Comparison of ENCODE assay signal across 11 mouse cellular contexts in genomic region chr4:107674322-107674644, GRCm38 (mm10). TPM values are rescaled to one million over a fixed set of nuclear protein-coding genes. Genes with fewer than 3 reads are reported as not detected.
A peak's percentile ranks its signal among the peaks of the same experiment; 100 is the strongest.
DNase-seq lines count a peak whose midpoint lies in the region; ATAC-seq lines count a peak whose summit lies in the region.
"Had no signal": no experiment of that assay in that cellular context is flagged by ENCODE, and none has a peak within 500 bp of the region (broad histone marks: within the 10 kb centered on the region; RNA-seq: fewer than 3 reads in every experiment).

No protein-coding gene starts in this region.

- no peaks in the 10 kb centered on the region for H3K9me3 ChIP-seq in kidney, embryonic 15.5 days (replicated peaks)
- no peaks in the 10 kb centered on the region for H3K9me3 ChIP-seq in forebrain, embryonic 15.5 days
- H3K9me3 ChIP-seq in limb, embryonic 11.5 days (ENCODE audit: control insufficient read depth, low read length): no peaks in the 10 kb centered on the region
- no peaks in the 10 kb centered on the region for H3K9me3 ChIP-seq in neural tube, embryonic 12.5 days

- WGBS in kidney, embryonic 15.5 days: 25% methylated on average over 5 of the region's 5 CpGs
- 25% methylated on average over 5 of the region's 5 CpGs for WGBS in forebrain, embryonic 15.5 days
- 30% methylated on average over 5 of the region's 5 CpGs for WGBS in limb, embryonic 11.5 days
- WGBS in neural tube, embryonic 12.5 days: 27% methylated on average over 5 of the region's 5 CpGs

- H3K27ac ChIP-seq in kidney, embryonic 15.5 days: no peak overlapping the region
- H3K27ac ChIP-seq in forebrain, embryonic 15.5 days (replicated peaks): peak overlapping the region; percentile 92
- H3K27ac ChIP-seq in limb, embryonic 11.5 days (replicated peaks; ENCODE audit: low read depth, low read length): no peak overlapping the region
- H3K27ac ChIP-seq in neural tube, embryonic 12.5 days: no peak overlapping the region

- H3K4me3 ChIP-seq in kidney, embryonic 15.5 days (replicated peaks): no peak overlapping the region
- no peak overlapping the region for H3K4me3 ChIP-seq in forebrain, embryonic 15.5 days
- H3K4me3 ChIP-seq in limb, embryonic 11.5 days (ENCODE audit: low read depth, low read length): no peak overlapping the region
- H3K4me3 ChIP-seq in neural tube, embryonic 12.5 days: no peak overlapping the region

- peak overlapping the region; percentile 38 for H3K4me2 ChIP-seq in kidney, embryonic 15.5 days
- peak overlapping the region; percentile 32 for H3K4me2 ChIP-seq in forebrain, embryonic 15.5 days (replicated peaks)
- peak overlapping the region; percentile 27; the same call in 1 of the 2 replicates for H3K4me2 ChIP-seq in limb, embryonic 11.5 days (ENCODE audit: low read depth, severe bottlenecking)
- peak overlapping the region; percentile 44 for H3K4me2 ChIP-seq in neural tube, embryonic 12.5 days (replicated peaks)

- peak; percentile 62 for ATAC-seq in kidney, embryonic 15.5 days (replicated peaks; ENCODE audit: low FRiP score)
- peak; percentile 46; the same call in 1 of the 2 replicates for ATAC-seq in forebrain, embryonic 15.5 days (replicated peaks)
- ATAC-seq in limb, embryonic 11.5 days (ENCODE audit: insufficient number of reproducible peaks, low FRiP score, low TSS enrichment, low read depth): no peak
- no peak for ATAC-seq in neural tube, embryonic 12.5 days (ENCODE audit: low FRiP score, low read depth)

- H3K9ac ChIP-seq in kidney, embryonic 15.5 days: no peak overlapping the region
- H3K9ac ChIP-seq in forebrain, embryonic 15.5 days (replicated peaks): no peak overlapping the region
- no peak overlapping the region for H3K9ac ChIP-seq in limb, embryonic 11.5 days (ENCODE audit: low read length)
- no peak overlapping the region for H3K9ac ChIP-seq in neural tube, embryonic 12.5 days

- no peak for DNase-seq in kidney, postnatal 25 days
- DNase-seq in limb, embryonic 11.5 days (ENCODE audit: low spot score): no peak
- no peak for DNase-seq in embryo, embryonic 10.5 days (ENCODE audit: low spot score)
- no peak for DNase-seq in thymus, adult 18-20 months
- no peak for DNase-seq in kidney, postnatal 10 days

- no peaks in the 10 kb centered on the region for H3K36me3 ChIP-seq in kidney, embryonic 15.5 days
- no peaks in the 10 kb centered on the region for H3K36me3 ChIP-seq in forebrain, embryonic 15.5 days
- H3K36me3 ChIP-seq in limb, embryonic 11.5 days (ENCODE audit: control insufficient read depth, insufficient read depth, low read length): no peaks in the 10 kb centered on the region
- no peaks in the 10 kb centered on the region for H3K36me3 ChIP-seq in neural tube, embryonic 12.5 days

- peaks cover 9% of the 10 kb centered on the region for H3K4me1 ChIP-seq in kidney, embryonic 15.5 days
- H3K4me1 ChIP-seq in forebrain, embryonic 15.5 days: peaks cover 11% of the 10 kb centered on the region
- H3K4me1 ChIP-seq in limb, embryonic 11.5 days (ENCODE audit: control insufficient read depth, insufficient read depth, low read length): no peaks in the 10 kb centered on the region
- H3K4me1 ChIP-seq in neural tube, embryonic 12.5 days: peaks cover 16% of the 10 kb centered on the region

- peaks cover 20% of the 10 kb centered on the region for H3K27me3 ChIP-seq in kidney, embryonic 15.5 days
- H3K27me3 ChIP-seq in forebrain, embryonic 15.5 days: no peaks in the 10 kb centered on the region
- H3K27me3 ChIP-seq in limb, embryonic 11.5 days (ENCODE audit: control insufficient read depth, insufficient read depth, low read length): peaks cover 4% of the 10 kb centered on the region; the same call in 1 of the 2 replicates
- no peaks in the 10 kb centered on the region for H3K27me3 ChIP-seq in neural tube, embryonic 12.5 days (replicated peaks)

RNA-seq across cellular contexts. Expression of gene Dmrtb1, which starts 9.7 kb away (rescaled TPM):
- polyA plus RNA-seq in kidney, embryonic 15.5 days (2015; fragmentation: Nextera tagmentation; extraction: Ambion mirVana): not detected in 2 replicates
- 18.7 and 20.4 TPM in 2 replicates for polyA plus RNA-seq in forebrain, embryonic 15.5 days (2015; fragmentation: Nextera tagmentation; extraction: Ambion mirVana)
- polyA plus RNA-seq in limb, embryonic 11.5 days (2014; fragmentation: Nextera tagmentation; extraction: Ambion mirVana): 0.11 and 0.14 TPM in 2 replicates
- 19.1 and 23.3 TPM in 2 replicates for polyA plus RNA-seq in neural tube, embryonic 12.5 days (2016; fragmentation: Nextera tagmentation; extraction: Ambion mirVana)
- polyA plus RNA-seq: adrenal gland, adult 2 months; heart, postnatal 0 days; urinary bladder, adult 2 months had no signal

Comparison
In these comparisons a context has a peak if more than half of its experiments do, and no peak if none do; other contexts are left out.
1. ATAC-seq: peak in kidney, embryonic 15.5 days (single experiment) and forebrain, embryonic 15.5 days (single experiment); none in limb, embryonic 11.5 days (single experiment) and neural tube, embryonic 12.5 days (single experiment).
2. RNA of gene Dmrtb1, which starts 9.7 kb away (polyA plus RNA-seq): 19.1 to 23.3 TPM in neural tube, embryonic 12.5 days and 18.7 to 20.4 TPM in forebrain, embryonic 15.5 days; 0.11 to 0.14 TPM in limb, embryonic 11.5 days and not detected in kidney, embryonic 15.5 days; every median in the first group is over 10 times any median in the second.
3. Peak in every context shown above with its lines, with median percentiles within 50 percentile points of each other: H3K4me2 ChIP-seq.